Mouse (Mus musculus) cortical plate, adult 2 months (tissue): ENCODE results near the gene Lrrc15. TPM values are rescaled to one million over a fixed set of nuclear protein-coding genes. Genes with fewer than 3 reads are reported as not detected.

Source experiments
- H3K27ac ChIP-seq: fragments of 200-500 bp; 2 replicates; pipeline ENCODE4 v1.5.1; 2012; ENCODE audit warnings: low read length, control low read depth, inconsistent platforms; ENCODE audit not compliant: insufficient read depth
- H3K4me1 ChIP-seq: fragments of 200-500 bp; 2 replicates; pipeline ENCODE4 v1.6.1; 2011; ENCODE audit warnings: low read length; ENCODE audit not compliant: control insufficient read depth, insufficient read depth
- H3K4me3 ChIP-seq: fragments of 200-500 bp; 2 replicates; pipeline ENCODE4 v1.5.1; 2011; ENCODE audit warnings: mild to moderate bottlenecking, low read length, control low read depth; ENCODE audit not compliant: insufficient read depth
- CTCF ChIP-seq: fragments of 200-500 bp; IDR thresholded peaks from 2 replicates; pipeline ENCODE4 v1.5.1; 2011; ENCODE audit warnings: mild to moderate bottlenecking, control low read depth, low read length; ENCODE audit not compliant: insufficient read depth; ENCODE audit errors: extremely low read depth
- POLR2A ChIP-seq: fragments of 200-500 bp; IDR thresholded peaks from 2 replicates; pipeline ENCODE4 v1.6.1; 2011; ENCODE audit warnings: mild to moderate bottlenecking, low read length, control low read depth; ENCODE audit not compliant: insufficient read depth; ENCODE audit errors: extremely low read depth
- polyA plus RNA-seq: library from polyadenylated mRNA; depleted of rRNA; stranded (reverse); fragments of >200 nt; gene quantifications from 2 replicates; pipeline ENCODE4 v1.2.3, GENCODE M21; 2012

Gene Lrrc15
- polyA plus RNA-seq, 1 experiment: not detected

DNA sequence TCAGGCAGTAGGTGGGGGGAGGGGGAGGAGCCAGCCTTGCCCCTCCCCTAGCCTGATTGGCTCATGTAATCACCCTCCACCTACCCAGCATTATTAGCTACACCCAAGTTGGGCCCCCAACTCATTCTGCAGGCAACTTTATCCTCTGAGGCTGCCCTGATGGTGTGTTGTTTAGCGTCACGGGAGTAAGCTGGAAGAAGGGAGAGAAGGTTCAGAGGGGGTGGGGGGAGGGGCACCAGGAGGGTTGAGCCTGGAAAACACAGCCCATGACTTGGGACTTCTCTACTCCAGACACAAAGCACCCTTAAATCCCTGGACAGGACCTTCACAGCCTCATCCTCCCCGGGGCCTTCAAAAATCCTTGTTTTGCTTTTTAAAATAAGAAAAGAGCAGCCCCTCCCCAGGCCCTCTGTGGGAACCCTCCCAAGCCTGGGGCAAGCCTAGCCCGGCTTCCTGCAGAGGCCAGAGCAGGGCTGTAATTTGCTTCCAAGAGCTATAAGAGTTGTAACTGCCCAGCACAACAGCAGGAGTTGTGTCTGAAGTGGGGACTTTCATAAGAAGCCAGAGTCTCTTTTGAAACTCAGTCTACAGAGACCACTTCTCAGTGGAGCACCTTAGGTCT lies 2.3 kb downstream of the Lrrc15 start:
- H3K4me1 ChIP-seq: no peaks in the 10 kb centered on the region; the same call in 1 of the 2 replicates
- TF ChIP-seq POLR2A (no peak), CTCF (no peak)
- no peak overlapping the region for H3K27ac ChIP-seq
- H3K4me3 ChIP-seq: no peak overlapping the region

GRCm38 (mm10) chr16:30278406-30278805 lies 4.7 kb downstream of the Lrrc15 start:
- Histone ChIP-seq H3K27ac (no peak overlapping the region), H3K4me3 (no peak overlapping the region), H3K4me1 (no peaks in the 10 kb centered on the region; the same call in 1 of the 2 replicates)
- TF ChIP-seq POLR2A (no peak), CTCF (no peak)

DNA sequence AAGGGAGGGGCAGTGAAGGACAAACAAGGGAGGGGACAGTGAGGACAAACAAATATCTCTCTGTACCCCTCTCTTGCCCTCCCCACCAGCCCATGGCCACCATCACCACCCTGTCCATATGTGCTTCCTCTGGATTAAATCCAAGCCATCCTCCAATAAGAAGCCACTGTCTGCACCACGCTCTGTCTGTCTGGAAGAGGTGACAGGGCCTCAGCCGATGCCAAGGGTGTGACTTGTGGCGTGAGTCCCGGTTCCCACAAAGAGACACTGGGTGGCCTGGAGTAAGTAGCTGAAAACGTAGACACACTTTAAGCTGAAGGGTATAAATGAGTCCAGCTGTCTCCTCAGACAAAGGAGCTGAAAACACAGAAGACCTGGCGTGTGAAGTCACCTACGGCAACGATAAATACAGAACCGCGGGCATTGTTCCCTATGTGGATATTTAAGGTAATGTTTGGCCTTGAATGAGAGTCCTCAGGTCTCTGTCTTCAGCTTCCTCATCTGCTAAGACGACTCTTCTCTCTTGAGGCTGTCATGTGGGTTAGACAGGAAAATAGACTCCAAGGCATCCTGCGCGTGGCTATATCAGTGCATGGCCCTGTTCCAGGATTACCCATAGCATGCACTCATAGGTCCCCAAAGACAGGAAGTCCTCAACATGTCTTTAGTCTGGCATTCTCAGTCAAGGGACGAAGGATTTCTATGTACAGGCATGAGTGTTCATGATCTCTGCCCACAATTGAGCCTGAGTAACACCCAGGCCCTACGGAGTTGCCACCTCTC lies 7.3 kb downstream of the Lrrc15 start:
- Histone ChIP-seq H3K27ac (no peak overlapping the region), H3K4me3 (no peak overlapping the region), H3K4me1 (peaks cover 6% of the 10 kb centered on the region)
- no peak for TF ChIP-seq POLR2A
- TF ChIP-seq CTCF: no peak

DNA sequence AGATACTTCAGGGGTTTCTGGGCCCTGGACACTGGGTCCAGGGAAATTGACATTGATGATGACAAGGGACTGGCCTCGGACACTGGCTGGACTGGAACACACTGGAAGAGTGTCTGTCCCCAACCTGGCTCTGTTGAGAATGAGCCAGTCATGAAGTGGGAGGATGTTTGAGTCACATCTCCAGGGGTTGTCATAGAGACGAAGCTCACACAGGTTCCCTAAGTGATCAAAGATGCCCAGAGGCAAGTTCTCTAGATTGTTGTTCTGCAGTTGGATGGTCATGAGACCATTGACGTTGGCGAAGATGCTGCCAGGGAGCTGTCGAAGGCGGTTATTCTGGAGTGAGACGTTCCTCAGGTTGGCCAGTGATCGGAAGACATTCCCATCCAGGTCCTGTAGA lies 10.0 kb downstream of the Lrrc15 start:
- Histone ChIP-seq H3K4me1 (peaks cover 6% of the 10 kb centered on the region), H3K4me3 (no peak overlapping the region), H3K27ac (no peak overlapping the region)
- TF ChIP-seq POLR2A (no peak), CTCF (no peak)

GRCm38 (mm10) chr16:30271941-30272595 lies 11.0 kb downstream of the Lrrc15 start:
- Histone ChIP-seq H3K27ac (no peak overlapping the region), H3K4me3 (no peak overlapping the region)
- TF ChIP-seq CTCF (no peak), POLR2A (no peak)

DNA sequence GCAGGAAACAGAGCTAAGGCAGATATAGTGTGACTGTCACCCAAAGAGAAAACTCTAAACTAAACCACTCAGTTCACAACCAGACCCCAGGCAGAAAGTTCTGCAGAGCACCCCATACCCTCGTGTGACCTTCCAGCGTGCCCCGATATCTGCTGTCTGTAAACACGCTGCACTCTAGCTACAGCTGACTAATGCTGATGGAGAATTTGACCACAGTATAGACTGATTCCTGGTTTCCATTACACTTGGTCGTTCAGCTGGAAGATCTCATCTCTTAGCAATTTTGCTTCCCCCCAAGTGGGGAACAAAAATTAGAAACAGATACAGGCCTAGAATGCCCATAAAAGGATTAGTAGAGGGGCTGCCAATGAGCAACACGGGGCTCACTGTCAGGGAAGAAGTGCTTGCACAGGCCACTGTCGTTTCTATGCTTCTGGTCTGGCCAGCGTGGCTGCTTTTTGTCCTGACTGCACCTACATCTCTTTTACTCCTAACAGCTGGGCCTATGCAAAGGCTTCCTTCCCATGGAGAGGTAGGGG lies 11.8 kb downstream of the Lrrc15 start:
- Histone ChIP-seq H3K4me3 (no peak overlapping the region), H3K27ac (no peak overlapping the region), H3K4me1 (peaks cover 6% of the 10 kb centered on the region)
- TF ChIP-seq CTCF (no peak), POLR2A (no peak)

More at GRCm38 (mm10) chr16:30271941-30272595, 11.0 kb downstream of the Lrrc15 start:
- peaks cover 6% of the 10 kb centered on the region for H3K4me1 ChIP-seq

DNA sequence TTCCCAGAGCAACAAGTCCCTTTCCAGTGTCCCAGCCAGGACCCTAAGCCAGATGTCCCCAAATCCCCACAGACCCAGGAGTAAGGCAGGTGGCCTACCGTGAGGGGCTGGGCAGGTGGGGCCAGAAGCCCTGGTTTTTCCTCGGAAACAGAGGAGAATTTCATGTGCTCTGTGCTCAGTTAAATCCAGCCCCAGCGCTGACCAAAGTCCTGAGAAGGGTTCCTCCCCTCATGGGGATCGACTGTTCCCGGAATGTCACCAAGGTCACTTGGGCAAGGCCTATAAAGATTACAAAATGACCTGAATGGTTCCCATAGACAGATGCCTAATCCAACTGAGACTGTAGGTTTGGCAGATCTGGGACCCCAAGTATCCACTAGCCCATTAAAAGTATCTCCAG lies 15.7 kb downstream of the Lrrc15 start, which contains the start of gene Cpn2:
Cpn2 (minus strand) TSS at position 141 of the 400 bp plus-strand sequence.
- H3K4me1 ChIP-seq: no peaks in the 10 kb centered on the region; the same call in 1 of the 2 replicates
- no peak within 1 kb of the TSS for H3K27ac ChIP-seq

DNA sequence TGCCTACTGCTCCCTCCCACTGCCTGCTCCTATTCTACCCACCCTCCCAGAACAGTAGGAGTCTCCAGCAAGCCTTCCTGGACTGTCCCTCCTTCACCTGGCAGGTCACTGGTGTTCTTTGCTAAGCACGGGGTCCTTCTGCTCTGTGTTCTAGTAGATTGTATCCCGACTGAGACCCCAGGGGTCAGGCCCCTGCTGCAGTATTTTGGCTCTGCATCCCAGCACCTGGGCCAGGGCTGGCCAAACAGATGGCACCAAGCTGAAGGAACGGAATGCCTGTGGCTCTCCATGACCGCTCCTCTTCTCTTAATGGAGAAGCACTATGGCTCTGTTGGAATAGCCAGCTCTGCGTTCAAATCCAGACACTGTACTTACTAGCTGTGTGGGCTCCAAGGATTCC lies 16.5 kb downstream of the Lrrc15 start:
- Histone ChIP-seq H3K27ac (no peak overlapping the region), H3K4me3 (no peak overlapping the region), H3K4me1 (no peaks in the 10 kb centered on the region)
- no peak for TF ChIP-seq POLR2A
- TF ChIP-seq CTCF: no peak

More for the DNA sequence above, 15.7 kb downstream of the Lrrc15 start, which contains the start of gene Cpn2:
- H3K4me3 ChIP-seq: no peak within 1 kb of the TSS
- TF ChIP-seq CTCF: no peak
- no peak for TF ChIP-seq POLR2A

GRCm38 (mm10) chr16:30265611-30266010 lies 17.4 kb downstream of the Lrrc15 start:
- TF ChIP-seq POLR2A (no peak), CTCF (no peak)
- Histone ChIP-seq H3K4me3 (no peak overlapping the region), H3K27ac (no peak overlapping the region), H3K4me1 (no peaks in the 10 kb centered on the region)

GRCm38 (mm10) chr16:30263156-30263555 lies 19.9 kb downstream of the Lrrc15 start:
- Histone ChIP-seq H3K4me1 (no peaks in the 10 kb centered on the region), H3K27ac (no peak overlapping the region), H3K4me3 (no peak overlapping the region)
- TF ChIP-seq POLR2A (no peak), CTCF (no peak)
